Comparison of ENCODE assay signal across 8 mouse cellular contexts in genomic region chr17:80096043-80096719, GRCm38 (mm10). TPM values are rescaled to one million over a fixed set of nuclear protein-coding genes. Genes with fewer than 3 reads are reported as not detected.
A peak's percentile ranks its signal among the peaks of the same experiment; 100 is the strongest.
DNase-seq lines count a peak whose midpoint lies in the region; ATAC-seq and TF ChIP-seq lines count a peak whose summit lies in the region.

No protein-coding gene starts in this region.

- H3K9ac ChIP-seq in forebrain, embryonic 15.5 days (replicated peaks) = 0 out of 2 replicates have a peak overlapping the region, but pooled peaks have one; percentile 8
- peak overlapping the region; percentile 38 for H3K9ac ChIP-seq in liver, postnatal 0 days (replicated peaks)
- 0 out of 2 replicates have a peak overlapping the region, but pooled peaks have one; percentile 0 for H3K9ac ChIP-seq in neural tube, embryonic 13.5 days

- H3K36me3 ChIP-seq in forebrain, embryonic 15.5 days = no peaks in the 10 kb centered on the region
- H3K36me3 ChIP-seq in liver, postnatal 0 days (replicated peaks; ENCODE audit: insufficient read depth, low read length) = no peaks in the 10 kb centered on the region
- no peaks in the 10 kb centered on the region for H3K36me3 ChIP-seq in neural tube, embryonic 13.5 days

- H3K27ac ChIP-seq in forebrain, embryonic 15.5 days (replicated peaks) = no peak overlapping the region
- peak overlapping the region; percentile 72 for H3K27ac ChIP-seq in liver, postnatal 0 days (ENCODE audit: low read depth)
- no peak overlapping the region for H3K27ac ChIP-seq in neural tube, embryonic 13.5 days (replicated peaks)

- H3K27me3 ChIP-seq in forebrain, embryonic 15.5 days = no peaks in the 10 kb centered on the region
- no peaks in the 10 kb centered on the region for H3K27me3 ChIP-seq in liver, postnatal 0 days (ENCODE audit: insufficient read depth, low read length)
- no peaks in the 10 kb centered on the region for H3K27me3 ChIP-seq in neural tube, embryonic 13.5 days

- DNase-seq in 3134 (ENCODE audit: extremely low read depth, insufficient read length, low spot score) = peak; percentile 6
- peak; percentile 42 for DNase-seq in brain, embryonic 18.5 days (ENCODE audit: low read depth, low spot score)
- DNase-seq in heart, postnatal 4 days = peak; percentile 42
- peak; percentile 64 for DNase-seq in large intestine, adult 2 months (ENCODE audit: low read depth, low spot score)
- DNase-seq in liver, postnatal 0 days = peak; percentile 69
- DNase-seq in thymus, adult 18-20 months = peak; percentile 13 to 14

- peaks cover 9% of the 10 kb centered on the region; the same call in 1 of the 2 replicates for H3K4me1 ChIP-seq in forebrain, embryonic 15.5 days
- H3K4me1 ChIP-seq in liver, postnatal 0 days (ENCODE audit: insufficient read depth) = peaks cover 6% of the 10 kb centered on the region; the same call in 1 of the 2 replicates
- H3K4me1 ChIP-seq in neural tube, embryonic 13.5 days (replicated peaks) = peaks cover 20% of the 10 kb centered on the region

- peak overlapping the region; percentile 31 for H3K4me2 ChIP-seq in forebrain, embryonic 15.5 days (replicated peaks)
- H3K4me2 ChIP-seq in liver, postnatal 0 days (ENCODE audit: low read depth, low read length) = peak overlapping the region; percentile 60
- H3K4me2 ChIP-seq in neural tube, embryonic 13.5 days = peak overlapping the region; percentile 46

- TF ChIP-seq EP300 in liver, postnatal 0 days (IDR thresholded peaks at IDR 0.05; ENCODE audit: low read depth) = no peak

- no peak for TF ChIP-seq CTCF in liver, postnatal 0 days (IDR thresholded peaks at IDR 0.05; ENCODE audit: low read depth)

- peak overlapping the region; percentile 2; the same call in 1 of the 2 replicates for H3K4me3 ChIP-seq in forebrain, embryonic 15.5 days
- H3K4me3 ChIP-seq in liver, postnatal 0 days (ENCODE audit: low read depth, low read length) = peak overlapping the region; percentile 11; the same call in 1 of the 2 replicates
- peak overlapping the region; percentile 5 for H3K4me3 ChIP-seq in neural tube, embryonic 13.5 days

- peak; percentile 81 for ATAC-seq in forebrain, embryonic 15.5 days (replicated peaks)
- ATAC-seq in liver, postnatal 0 days = peak; percentile 90
- ATAC-seq in neural tube, embryonic 13.5 days (ENCODE audit: low read depth) = peak; percentile 90

- no peaks in the 10 kb centered on the region for H3K9me3 ChIP-seq in forebrain, embryonic 15.5 days
- no peaks in the 10 kb centered on the region for H3K9me3 ChIP-seq in liver, postnatal 0 days (ENCODE audit: low read length)
- no peaks in the 10 kb centered on the region for H3K9me3 ChIP-seq in neural tube, embryonic 13.5 days

- 14% methylated on average over 20 of the region's 20 CpGs for WGBS in forebrain, embryonic 15.5 days
- WGBS in large intestine, adult 2 months = 11% methylated on average over 20 of the region's 20 CpGs
- WGBS in liver, postnatal 0 days (ENCODE audit: insufficient replicate concordance) = 15% methylated on average over 20 of the region's 20 CpGs
- WGBS in neural tube, embryonic 13.5 days = 10% methylated on average over 20 of the region's 20 CpGs

RNA-seq across cellular contexts. Expression of gene Galm, which starts 31.1 kb away (rescaled TPM):
- polyA plus RNA-seq in forebrain, embryonic 15.5 days (2015; fragmentation: Nextera tagmentation; extraction: Ambion mirVana) = 2.0 and 2.4 TPM in 2 replicates
- total RNA-seq in heart, postnatal 4 days (2021) = 1 to 10 TPM; 6.9 to 9.1 TPM
- 40.4 and 76.9 TPM in 2 replicates for polyA plus RNA-seq in large intestine, adult 2 months (2012; rRNA removed)
- 47.0 and 47.8 TPM in 2 replicates for polyA plus RNA-seq in liver, postnatal 0 days (2015; fragmentation: Nextera tagmentation; extraction: Ambion mirVana)
- 2.0 and 2.1 TPM in 2 replicates for polyA plus RNA-seq in neural tube, embryonic 13.5 days (2015; fragmentation: Nextera tagmentation; extraction: Ambion mirVana)

RNA-seq across cellular contexts. Expression of gene Hnrnpll, which starts 34.0 kb away (rescaled TPM):
- polyA plus RNA-seq in forebrain, embryonic 15.5 days (2015; fragmentation: Nextera tagmentation; extraction: Ambion mirVana) = 84.5 and 87.9 TPM in 2 replicates
- 10 to 100 TPM; 51.1 to 57.8 TPM for total RNA-seq in heart, postnatal 4 days (2021)
- polyA plus RNA-seq in large intestine, adult 2 months (2012; rRNA removed) = 10.1 and 13.8 TPM in 2 replicates
- polyA plus RNA-seq in liver, postnatal 0 days (2015; fragmentation: Nextera tagmentation; extraction: Ambion mirVana) = 13.4 and 14.9 TPM in 2 replicates
- polyA plus RNA-seq in neural tube, embryonic 13.5 days (2015; fragmentation: Nextera tagmentation; extraction: Ambion mirVana) = 66.7 and 77.3 TPM in 2 replicates

Comparison
In these comparisons a context has a peak if more than half of its experiments do, and no peak if none do; other contexts are left out.
1. DNase-seq: peak in every context shown above with its lines; median percentile 69 in liver, postnatal 0 days; 64 in large intestine, adult 2 months; 42 in brain, embryonic 18.5 days; 42 in heart, postnatal 4 days; 14 in thymus, adult 18-20 months; 6 in 3134.
2. RNA of gene Galm, which starts 31.1 kb away (polyA plus RNA-seq): 47.0 to 47.8 TPM in liver, postnatal 0 days and 40.4 to 76.9 TPM in large intestine, adult 2 months; 2.0 to 2.4 TPM in forebrain, embryonic 15.5 days and 2.0 to 2.1 TPM in neural tube, embryonic 13.5 days; every median in the first group is over 10 times any median in the second.
3. Peak in every context shown above with its lines, with median percentiles within 50 percentile points of each other: ATAC-seq, H3K4me2 ChIP-seq, H3K4me3 ChIP-seq and H3K9ac ChIP-seq.